7 mouse cellular contexts compared by ENCODE assay signal in genomic region chr11:106418622-106419196, GRCm38 (mm10). TPM values are rescaled to one million over a fixed set of nuclear protein-coding genes. Genes with fewer than 3 reads are reported as not detected.
A peak's percentile ranks its signal among the peaks of the same experiment; 100 is the strongest.
DNase-seq lines count a peak whose midpoint lies in the region; ATAC-seq lines count a peak whose summit lies in the region.

No protein-coding gene starts in this region.

- no peak overlapping the region for H3K9ac ChIP-seq in midbrain, embryonic 14.5 days (replicated peaks; ENCODE audit: low read length)

- WGBS in midbrain, embryonic 14.5 days = 46% methylated on average over 4 of the region's 4 CpGs

- H3K4me3 ChIP-seq in midbrain, embryonic 14.5 days (replicated peaks; ENCODE audit: low read depth, low read length) = no peak overlapping the region

- H3K9me3 ChIP-seq in midbrain, embryonic 14.5 days (ENCODE audit: control insufficient read depth, low read length) = no peaks in the 10 kb centered on the region

- H3K27me3 ChIP-seq in midbrain, embryonic 14.5 days (ENCODE audit: control insufficient read depth, insufficient read depth, low read length) = no peaks in the 10 kb centered on the region

- no peak overlapping the region for H3K4me2 ChIP-seq in midbrain, embryonic 14.5 days (ENCODE audit: low read length)

- H3K36me3 ChIP-seq in midbrain, embryonic 14.5 days (ENCODE audit: control insufficient read depth, insufficient read depth, low read length) = peaks cover 11% of the 10 kb centered on the region

- H3K4me1 ChIP-seq in midbrain, embryonic 14.5 days (ENCODE audit: control insufficient read depth, insufficient read depth, low read length) = no peaks in the 10 kb centered on the region

- peak; percentile 80 for DNase-seq in adrenal gland, adult 2 months
- DNase-seq in embryo, embryonic 10 days (ENCODE audit: low spot score) = peak; percentile 86
- peak; percentile 62 for DNase-seq in gastrocnemius, postnatal 25 days
- peak; percentile 85 for DNase-seq in kidney, adult 18-20 months
- DNase-seq in left cerebral cortex, postnatal 4 days = peak; percentile 81
- DNase-seq in midbrain, embryonic 14.5 days = peak; percentile 94
- peak; percentile 65 to 80 for DNase-seq in spleen, adult 18-20 months

- no peak overlapping the region for H3K27ac ChIP-seq in midbrain, embryonic 14.5 days (replicated peaks; ENCODE audit: low read depth, low read length)

- intact Hi-C loops in left cerebral cortex, postnatal 4 days (cut with DNase I) = loop anchor here (2.0 to 5.0 kb wide), 3 partner anchors 68 to 324 kb away; partner anchors contain the start of gene Ern1

- ATAC-seq in midbrain, embryonic 14.5 days (ENCODE audit: low FRiP score, low TSS enrichment) = no peak

RNA-seq across cellular contexts. Expression of gene Icam2, which starts 30.8 kb away (rescaled TPM):
- 10 to 100 TPM; 11.9 to 16.2 TPM for total RNA-seq in adrenal gland, adult 2 months (2021)
- 25.0 and 29.8 TPM in 2 replicates for polyA plus RNA-seq in adrenal gland, adult 2 months (2012; rRNA removed)
- 1 to 10 TPM; 4.3 to 7.2 TPM for total RNA-seq in gastrocnemius, postnatal 25 days (2021)
- total RNA-seq in left cerebral cortex, postnatal 4 days (2021) = 1 to 10 TPM; 4.4 to 6.2 TPM
- 8.1 and 12.4 TPM in 2 replicates for polyA plus RNA-seq in midbrain, embryonic 14.5 days (2014; fragmentation: Nextera tagmentation; extraction: Ambion mirVana)

RNA-seq across cellular contexts. Expression of gene Prr29, which starts 53.4 kb away (rescaled TPM):
- total RNA-seq in adrenal gland, adult 2 months (2021) = not detected
- polyA plus RNA-seq in adrenal gland, adult 2 months (2012; rRNA removed) = not detected in 2 replicates
- 1 to 10 TPM; 7.0 to 8.0 TPM for total RNA-seq in gastrocnemius, postnatal 25 days (2021)
- total RNA-seq in left cerebral cortex, postnatal 4 days (2021) = not detected
- polyA plus RNA-seq in midbrain, embryonic 14.5 days (2014; fragmentation: Nextera tagmentation; extraction: Ambion mirVana) = not detected in 2 replicates

Comparison
In these comparisons a context has a peak if more than half of its experiments do, and no peak if none do; other contexts are left out.
1. RNA of gene Prr29, which starts 53.4 kb away (total RNA-seq): 7.0 to 8.0 TPM in gastrocnemius, postnatal 25 days; not detected in left cerebral cortex, postnatal 4 days and not detected in adrenal gland, adult 2 months; every median in the first group is over 4 times any median in the second.
2. Peak in every context shown above with its lines, with median percentiles within 50 percentile points of each other: DNase-seq.